Mouse (Mus musculus): ENCODE data around the gene Wbp11. TPM values are rescaled to one million over a fixed set of nuclear protein-coding genes. Genes with fewer than 3 reads are reported as not detected.
A peak's percentile ranks its signal among the peaks of the same experiment; 100 is the strongest.
"Not testable (repeated sequence)": the region's sequence is repeated elsewhere in the genome, so short reads cannot be mapped to it uniquely, and the experiment has no call there.

Wbp11 gene
- polyA plus RNA-seq, 1 experiment from 2014 or later: 78.4 TPM

- H3K9me3 ChIP-seq; H3K4me2 ChIP-seq; H3K27me3 ChIP-seq; H3K9ac ChIP-seq; H3K4me3 ChIP-seq; H3K27ac ChIP-seq (replicated peaks); H3K36me3 ChIP-seq; ATAC-seq (ENCODE audit: low FRiP score, low read depth): not testable (repeated sequence)
- peaks cover 14% of the 10 kb centered on the region for H3K4me1 ChIP-seq (replicated peaks)
- WGBS: 87% methylated on average over 3 of the region's 3 CpGs
Observed at GRCm38 (mm10) chr6:136797874-136798693, 29.9 kb downstream of the Wbp11 start.

- ATAC-seq (ENCODE audit: low FRiP score, low read depth): peak; percentile 34; the same call in 1 of the 2 replicates
- WGBS: 47% methylated on average over 6 of the region's 6 CpGs
Observed at GRCm38 (mm10) chr6:136795850-136796249, 32.2 kb downstream of the Wbp11 start.

GRCm38 (mm10) chr6:136795110-136795509, 32.9 kb downstream of the Wbp11 start:
- H3K9ac ChIP-seq: no peak overlapping the region
- no peak overlapping the region for H3K4me2 ChIP-seq
- no peak for ATAC-seq (ENCODE audit: low FRiP score, low read depth)
- H3K4me1 ChIP-seq (replicated peaks): peaks cover 10% of the 10 kb centered on the region
- no peaks in the 10 kb centered on the region for H3K27me3 ChIP-seq
- H3K36me3 ChIP-seq: no peaks in the 10 kb centered on the region
- no peak overlapping the region for H3K4me3 ChIP-seq
- no peak overlapping the region for H3K27ac ChIP-seq (replicated peaks)
- no peaks in the 10 kb centered on the region for H3K9me3 ChIP-seq
- WGBS: 68% methylated on average over 1 of the region's 1 CpGs

More at GRCm38 (mm10) chr6:136795850-136796249, 32.2 kb downstream of the Wbp11 start:
- Histone ChIP-seq H3K27me3 (no peaks in the 10 kb centered on the region), H3K9me3 (no peaks in the 10 kb centered on the region), H3K4me2 (no peak overlapping the region), H3K36me3 (no peaks in the 10 kb centered on the region), H3K4me3 (no peak overlapping the region), H3K4me1 (replicated peaks) (peaks cover 10% of the 10 kb centered on the region), H3K9ac (no peak overlapping the region), H3K27ac (replicated peaks) (no peak overlapping the region)

- Histone ChIP-seq H3K27ac (replicated peaks) (no peak overlapping the region), H3K27me3 (no peaks in the 10 kb centered on the region), H3K36me3 (no peaks in the 10 kb centered on the region), H3K9ac (0 out of 2 replicates have a peak overlapping the region, but pooled peaks have one; percentile 4), H3K9me3 (no peaks in the 10 kb centered on the region), H3K4me1 (replicated peaks) (peaks cover 10% of the 10 kb centered on the region), H3K4me2 (peak overlapping the region; percentile 68), H3K4me3 (peak overlapping the region; percentile 33)
- ATAC-seq (ENCODE audit: low FRiP score, low read depth): no peak
- WGBS: under 1% methylated on average over 24 of the region's 24 CpGs
Observed at GRCm38 (mm10) chr6:136793831-136794525, 34.1 kb downstream of the Wbp11 start.

- H3K27me3 ChIP-seq: no peaks in the 10 kb centered on the region
- H3K36me3 ChIP-seq: no peaks in the 10 kb centered on the region
- no peak overlapping the region for H3K27ac ChIP-seq (replicated peaks)
- WGBS: 31% methylated on average over 16 of the region's 16 CpGs
- 0 out of 2 replicates have a peak overlapping the region, but pooled peaks have one; percentile 4 for H3K9ac ChIP-seq
- H3K4me2 ChIP-seq: peak overlapping the region; percentile 68
- H3K4me3 ChIP-seq: peak overlapping the region; percentile 33
- ATAC-seq (ENCODE audit: low FRiP score, low read depth): no peak
- H3K9me3 ChIP-seq: no peaks in the 10 kb centered on the region
- peaks cover 10% of the 10 kb centered on the region for H3K4me1 ChIP-seq (replicated peaks)
Observed at GRCm38 (mm10) chr6:136792884-136793758, 34.9 kb downstream of the Wbp11 start.

- H3K9me3 ChIP-seq: no peaks in the 10 kb centered on the region
- H3K36me3 ChIP-seq: no peaks in the 10 kb centered on the region
- no peak for ATAC-seq (ENCODE audit: low FRiP score, low read depth)
- H3K9ac ChIP-seq: no peak overlapping the region
- H3K27me3 ChIP-seq: no peaks in the 10 kb centered on the region
- no peak overlapping the region for H3K4me2 ChIP-seq
- H3K4me3 ChIP-seq: no peak overlapping the region
- H3K4me1 ChIP-seq (replicated peaks): peaks cover 10% of the 10 kb centered on the region
- WGBS: 77% methylated on average over 5 of the region's 5 CpGs
- H3K27ac ChIP-seq (replicated peaks): no peak overlapping the region
Observed at GRCm38 (mm10) chr6:136789391-136789971, 38.6 kb downstream of the Wbp11 start.

GRCm38 (mm10) chr6:136782761-136783160, 45.3 kb downstream of the Wbp11 start:
- no peaks in the 10 kb centered on the region for H3K9me3 ChIP-seq
- ATAC-seq (ENCODE audit: low FRiP score, low read depth): no peak
- H3K27ac ChIP-seq (replicated peaks): no peak overlapping the region
- no peaks in the 10 kb centered on the region for H3K27me3 ChIP-seq
- H3K9ac ChIP-seq: no peak overlapping the region
- 80% methylated on average over 9 of the region's 9 CpGs for WGBS
- H3K36me3 ChIP-seq: no peaks in the 10 kb centered on the region
- H3K4me3 ChIP-seq: no peak overlapping the region
- no peaks in the 10 kb centered on the region for H3K4me1 ChIP-seq (replicated peaks)
- no peak overlapping the region for H3K4me2 ChIP-seq

- Histone ChIP-seq H3K27ac (replicated peaks) (no peak overlapping the region), H3K4me3 (no peak overlapping the region), H3K4me2 (no peak overlapping the region), H3K36me3 (no peaks in the 10 kb centered on the region), H3K9me3 (no peaks in the 10 kb centered on the region), H3K9ac (no peak overlapping the region), H3K4me1 (replicated peaks) (no peaks in the 10 kb centered on the region), H3K27me3 (no peaks in the 10 kb centered on the region)
- WGBS: 81% methylated on average over 12 of the region's 12 CpGs
- no peak for ATAC-seq (ENCODE audit: low FRiP score, low read depth)
Observed at GRCm38 (mm10) chr6:136782146-136782545, 45.9 kb downstream of the Wbp11 start.

- Histone ChIP-seq H3K27ac (replicated peaks) (no peak within 1 kb of the TSS), H3K4me3 (no peak within 1 kb of the TSS), H3K4me2 (no peak within 1 kb of the TSS), H3K9me3 (no peaks in the 10 kb centered on the region), H3K27me3 (no peaks in the 10 kb centered on the region), H3K9ac (no peak within 1 kb of the TSS), H3K36me3 (no peaks in the 10 kb centered on the region), H3K4me1 (replicated peaks) (no peaks in the 10 kb centered on the region)
- 81% methylated on average over 20 of the region's 20 CpGs for WGBS
- no peak for ATAC-seq (ENCODE audit: low FRiP score, low read depth)
Observed at GRCm38 (mm10) chr6:136781377-136781986, 46.6 kb downstream of the Wbp11 start, which contains the start of gene Gucy2c. TSS of gene Gucy2c (minus strand) at chr6:136781765.

- Histone ChIP-seq H3K27me3 (no peaks in the 10 kb centered on the region), H3K4me1 (replicated peaks) (no peaks in the 10 kb centered on the region), H3K36me3 (no peaks in the 10 kb centered on the region), H3K4me3 (no peak overlapping the region), H3K4me2 (no peak overlapping the region), H3K9me3 (no peaks in the 10 kb centered on the region), H3K27ac (replicated peaks) (no peak overlapping the region), H3K9ac (no peak overlapping the region)
- WGBS: 86% methylated on average over 1 of the region's 1 CpGs
- ATAC-seq (ENCODE audit: low FRiP score, low read depth): no peak
Observed at GRCm38 (mm10) chr6:136776392-136776791, 51.6 kb downstream of the Wbp11 start.

GRCm38 (mm10) chr6:136769859-136770258, 58.2 kb downstream of the Wbp11 start:
- Histone ChIP-seq H3K9ac (no peak overlapping the region), H3K9me3 (no peaks in the 10 kb centered on the region), H3K4me2 (no peak overlapping the region), H3K27ac (replicated peaks) (no peak overlapping the region), H3K4me1 (replicated peaks) (no peaks in the 10 kb centered on the region), H3K27me3 (no peaks in the 10 kb centered on the region), H3K36me3 (no peaks in the 10 kb centered on the region), H3K4me3 (no peak overlapping the region)
- ATAC-seq (ENCODE audit: low FRiP score, low read depth): no peak
- 83% methylated on average over 7 of the region's 7 CpGs for WGBS

All from hindbrain, embryonic 15.5 days (tissue).